Mouse (Mus musculus): ENCODE results near the gene Tceanc2.

The Tceanc2 gene

DNA sequence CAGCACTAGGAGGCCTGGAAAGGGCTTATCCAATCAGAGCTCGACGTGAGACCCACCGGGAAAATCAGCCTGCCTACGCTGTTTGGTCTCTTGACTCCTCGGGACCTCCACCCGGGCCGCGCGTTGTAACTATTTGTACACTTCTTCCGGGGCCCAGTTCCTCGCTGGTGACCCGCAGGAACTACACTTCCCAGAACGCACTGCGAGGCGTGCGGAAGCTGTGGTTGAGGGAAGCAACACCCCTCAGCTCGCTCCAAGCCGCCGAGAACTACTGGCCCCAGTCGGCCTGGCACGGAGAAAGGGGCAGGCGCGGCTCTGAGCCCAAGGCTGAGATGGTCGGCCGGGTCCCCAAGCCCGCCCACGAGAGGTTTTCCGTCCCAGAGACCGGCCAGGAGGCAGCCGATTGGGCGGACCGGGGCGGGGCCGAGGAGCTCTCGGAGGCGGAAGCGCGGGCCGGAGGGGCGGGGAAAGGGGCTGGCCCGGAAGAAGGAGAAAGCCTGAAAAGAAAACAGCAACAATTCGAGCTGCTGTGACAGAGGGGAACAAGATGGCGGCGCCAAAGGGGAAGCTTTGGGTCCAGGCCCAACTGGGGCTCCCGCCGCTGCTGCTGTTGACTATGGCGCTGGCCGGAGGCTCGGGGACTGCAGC is 610 bp downstream of the Tceanc2 start, which contains the start of gene Tmem59:
Tmem59 (plus strand) TSS at position 218 of the 648 bp plus-strand sequence.
- peak; percentile 87 for DNase-seq (ENCODE audit: low spot score)

DNA sequence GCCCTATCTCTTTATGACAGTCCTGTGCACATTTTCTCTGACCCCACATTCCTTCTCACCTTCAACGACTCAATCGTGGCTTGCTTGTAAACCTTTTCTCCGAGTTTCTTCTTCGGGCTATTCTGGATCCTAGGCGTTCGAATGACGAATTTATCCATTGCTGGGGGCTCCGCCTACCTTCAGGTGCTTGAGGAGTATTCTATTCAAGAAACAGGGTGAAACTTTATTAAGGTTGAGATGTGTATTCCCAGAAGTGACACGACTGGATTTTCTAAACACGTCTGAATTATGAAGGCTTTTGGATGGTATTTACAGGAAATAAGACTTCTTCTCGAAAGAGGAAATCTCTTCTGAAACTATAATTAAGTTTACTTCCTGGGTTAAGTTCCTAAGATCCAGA is 1.4 kb downstream of the Tceanc2 start:
- no peak for DNase-seq (ENCODE audit: low spot score)

DNA sequence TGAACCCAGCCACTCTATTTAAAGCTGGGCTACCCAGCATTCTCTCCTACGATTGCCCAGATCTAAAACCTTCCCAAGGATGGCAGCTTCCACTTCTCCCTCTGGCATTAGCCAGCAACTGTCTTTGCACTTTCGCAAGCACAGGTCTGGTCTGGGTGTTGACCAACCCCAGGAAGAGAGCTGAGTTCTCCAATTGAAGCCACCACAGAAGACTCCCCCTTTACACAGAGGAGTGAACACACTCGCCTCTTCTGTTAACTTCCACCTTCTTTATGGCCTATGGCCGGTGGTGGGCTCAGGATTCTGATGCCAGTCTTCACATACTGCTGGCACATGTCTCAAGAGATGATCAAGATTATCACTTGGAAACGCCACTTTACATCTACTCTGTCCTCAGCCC is 11.1 kb downstream of the Tceanc2 start:
- DNase-seq (ENCODE audit: low spot score), result no peak

DNA sequence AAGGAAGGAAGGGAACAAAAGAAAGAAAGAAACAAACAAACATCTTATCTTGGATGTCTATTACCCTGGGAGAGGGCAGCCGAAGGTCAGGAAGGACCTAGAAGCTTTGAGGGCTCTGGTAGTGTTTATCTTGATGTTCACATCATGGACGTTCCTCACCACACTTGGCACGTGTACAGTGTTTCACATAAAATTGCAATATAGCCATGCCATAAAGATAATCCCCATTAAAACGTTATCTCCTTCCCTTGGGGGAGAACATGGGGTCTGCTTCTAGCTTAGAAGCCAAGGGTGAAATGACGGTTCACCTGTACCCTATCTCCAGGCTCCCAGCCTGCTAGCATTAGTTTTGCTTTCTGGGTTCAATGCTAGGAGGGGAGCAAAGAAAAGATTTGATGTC is 12.2 kb downstream of the Tceanc2 start:
- DNase-seq (ENCODE audit: low spot score), result no peak

DNA sequence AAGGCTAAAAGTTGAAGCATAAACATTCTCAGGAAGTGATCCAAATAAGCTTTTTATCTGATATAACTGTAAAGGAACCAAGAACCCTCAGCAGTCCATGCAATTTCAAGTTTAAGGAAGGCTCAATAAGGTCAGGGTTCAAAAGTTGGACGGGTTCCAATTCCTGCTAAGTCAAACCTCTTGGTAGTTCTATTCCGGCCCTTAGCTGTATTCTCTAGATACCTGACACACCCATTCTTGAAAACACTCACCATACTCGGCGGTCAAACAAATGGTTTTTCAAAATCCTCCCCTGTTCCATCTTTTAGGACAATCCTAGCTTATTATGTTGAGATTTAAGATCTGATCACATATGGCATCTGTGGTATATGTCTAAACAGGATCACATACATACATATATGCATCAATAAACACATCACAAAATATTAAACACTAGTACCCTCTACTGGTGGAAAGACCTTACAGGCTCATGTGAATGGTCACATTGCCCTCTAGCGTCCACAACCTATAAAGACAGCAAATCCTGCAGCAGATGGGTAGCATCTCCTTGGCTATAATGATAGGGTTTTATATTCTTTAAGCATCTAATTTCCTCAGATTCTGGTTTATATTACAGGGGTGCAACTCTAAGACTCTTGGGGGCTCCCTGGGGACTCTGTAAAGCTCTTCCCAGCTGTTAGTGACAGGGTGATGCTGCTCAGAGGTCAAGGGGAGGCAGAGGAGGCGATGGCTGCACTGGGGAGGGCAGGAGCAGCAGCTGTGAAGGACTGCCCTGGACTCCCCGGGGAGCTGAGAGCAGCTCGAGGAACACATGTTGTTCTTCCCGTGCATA is 14.9 kb downstream of the Tceanc2 start:
- peak; percentile 93 for DNase-seq (ENCODE audit: low spot score)

DNA sequence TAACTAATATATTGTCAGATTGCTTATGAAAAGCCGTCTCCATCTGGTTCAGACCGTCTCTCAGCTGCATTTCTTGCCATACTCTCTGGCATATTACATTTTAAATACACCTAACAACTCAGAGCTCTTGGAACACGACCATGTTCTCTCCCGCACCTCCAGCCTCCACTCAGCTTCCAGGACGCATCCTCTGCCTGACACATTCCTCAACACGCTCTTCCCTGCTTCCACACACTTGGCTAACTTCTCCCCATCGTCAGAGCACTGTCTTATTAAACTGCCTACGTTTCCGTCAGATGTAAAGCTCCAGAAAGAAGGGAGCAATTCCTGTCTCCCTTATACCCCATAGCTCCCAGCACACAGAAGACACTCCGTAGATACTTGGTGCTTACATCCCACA is 15.6 kb downstream of the Tceanc2 start:
- no peak for DNase-seq (ENCODE audit: low spot score)

DNA sequence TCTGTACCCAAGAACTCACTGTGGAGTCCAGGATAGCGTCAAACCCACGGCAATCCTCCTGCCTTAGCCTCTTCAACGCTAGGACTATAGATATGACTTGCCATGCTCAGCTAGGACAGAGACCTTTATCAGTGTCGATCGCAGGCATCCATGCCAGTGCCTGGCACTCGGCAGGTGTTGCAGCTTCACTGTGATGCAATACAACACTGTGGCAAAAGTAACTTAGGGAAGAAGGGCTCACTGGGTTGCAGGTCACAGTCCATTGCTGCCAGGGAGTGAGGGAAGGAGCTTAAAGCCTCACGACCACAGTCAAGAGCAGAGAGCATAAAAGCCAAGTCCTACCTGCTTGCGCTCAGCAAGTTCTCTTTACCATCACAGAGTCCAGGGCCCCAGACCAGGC is 18.7 kb downstream of the Tceanc2 start:
- no peak for DNase-seq (ENCODE audit: low spot score)

DNA sequence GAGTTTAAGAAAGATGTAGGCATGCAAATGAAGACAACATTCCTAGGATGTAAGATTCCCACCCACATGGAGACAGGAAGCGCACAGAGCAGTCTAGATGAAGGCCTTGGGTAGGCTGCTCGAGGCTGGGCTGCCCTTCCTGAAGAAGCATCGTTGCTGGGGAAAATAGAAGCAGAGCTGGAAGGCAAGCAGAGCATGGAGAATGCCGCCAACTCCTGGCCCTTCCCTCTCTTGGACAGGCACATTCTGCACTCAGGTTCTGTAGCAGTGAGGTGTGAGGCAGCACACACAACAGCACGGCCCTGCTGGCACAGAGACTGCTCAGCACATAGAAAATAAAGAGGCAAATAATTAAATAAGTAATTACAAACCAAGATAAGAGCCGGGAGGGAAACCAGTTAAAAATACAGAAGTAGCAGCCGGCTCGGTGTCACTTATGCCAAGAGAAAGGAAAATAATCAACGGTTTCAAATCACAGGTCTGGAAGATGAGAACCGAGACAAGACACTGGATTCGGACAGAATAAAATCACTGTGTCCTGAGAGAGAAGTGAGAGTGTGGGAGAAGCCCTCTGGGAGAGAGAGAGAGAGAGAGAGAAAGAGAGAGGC is 19.6 kb downstream of the Tceanc2 start:
- DNase-seq (ENCODE audit: low spot score), result no peak

DNA sequence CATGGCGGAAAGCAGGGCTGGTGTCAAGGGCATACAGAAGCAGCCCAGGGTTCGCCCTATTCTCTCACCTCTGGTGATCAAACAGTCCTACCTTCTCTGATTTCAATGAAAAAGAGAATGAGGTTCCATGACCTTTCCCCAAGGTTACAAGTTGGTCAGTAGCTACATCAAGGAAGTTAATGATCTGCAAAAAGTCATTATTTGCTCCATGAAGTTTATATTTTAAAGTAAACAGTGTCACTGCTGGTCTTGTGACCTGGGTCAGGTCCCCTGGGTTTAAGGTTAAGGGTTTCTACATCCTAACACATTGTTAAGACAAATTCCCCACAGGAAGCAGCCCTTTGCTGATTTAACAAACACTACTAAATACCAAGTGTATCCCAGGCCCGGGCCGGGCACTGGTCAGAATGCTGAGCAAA is 21.9 kb downstream of the Tceanc2 start:
- DNase-seq (ENCODE audit: low spot score), result no peak

DNA sequence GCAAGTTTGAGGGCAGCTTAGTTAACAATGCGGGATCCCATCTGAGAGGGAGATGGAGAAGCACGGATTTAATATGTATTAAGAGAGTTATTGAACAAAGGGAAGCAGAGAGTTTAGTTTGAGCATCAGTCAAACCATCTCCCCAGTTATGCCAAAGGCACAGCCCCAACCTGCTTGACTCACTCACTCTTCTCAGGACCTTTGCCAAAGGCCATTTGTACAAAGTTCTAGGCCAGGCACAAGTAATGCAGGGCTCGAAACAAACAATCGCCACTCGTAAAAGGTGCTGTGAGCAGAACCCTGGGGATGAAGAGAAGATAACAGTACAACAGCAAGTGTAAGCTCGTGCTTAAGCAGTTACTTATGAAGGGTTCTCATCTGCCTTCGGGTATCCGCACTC is 26.3 kb downstream of the Tceanc2 start:
- no peak for DNase-seq (ENCODE audit: low spot score)

DNA sequence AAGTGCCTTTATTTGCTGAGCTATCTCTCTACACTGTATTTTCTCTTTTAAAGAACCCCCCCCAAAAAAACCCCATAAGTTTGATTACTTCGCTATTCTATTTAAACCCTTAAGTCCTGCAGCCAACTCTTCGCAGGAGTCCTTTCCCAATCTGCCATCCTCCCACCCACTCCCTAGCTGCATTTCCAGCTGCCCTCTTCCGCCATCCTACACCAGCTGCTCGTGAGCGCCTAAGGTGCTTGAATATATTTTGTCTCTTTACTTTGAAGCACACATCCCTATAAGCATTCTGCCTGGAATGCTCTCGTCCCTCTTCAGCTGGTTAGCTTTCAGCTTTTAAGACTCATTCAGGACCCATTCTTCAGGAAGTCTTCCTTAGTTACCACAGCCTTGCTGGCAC is 27.9 kb downstream of the Tceanc2 start:
- DNase-seq (ENCODE audit: low spot score), result no peak

DNA sequence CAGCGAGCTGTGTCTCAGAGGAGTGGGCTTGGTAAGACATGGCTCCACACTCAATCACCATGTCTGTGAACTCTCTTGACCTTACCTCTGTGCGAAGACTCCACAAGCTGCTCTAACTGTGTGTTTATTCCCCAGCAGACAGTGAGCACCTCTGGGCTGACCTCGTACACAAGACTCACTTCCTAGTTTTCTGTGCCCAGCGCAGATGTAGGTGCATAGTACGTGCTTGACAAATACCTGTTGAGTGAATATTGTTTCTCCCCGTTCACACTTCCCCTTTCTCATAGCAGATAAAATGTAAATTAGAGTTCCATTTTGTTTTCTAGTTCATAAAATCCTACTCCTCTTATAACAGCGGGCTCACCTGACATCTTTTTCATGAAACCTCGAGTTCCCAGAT is 35.4 kb downstream of the Tceanc2 start:
- DNase-seq (ENCODE audit: low spot score), result no peak

DNA sequence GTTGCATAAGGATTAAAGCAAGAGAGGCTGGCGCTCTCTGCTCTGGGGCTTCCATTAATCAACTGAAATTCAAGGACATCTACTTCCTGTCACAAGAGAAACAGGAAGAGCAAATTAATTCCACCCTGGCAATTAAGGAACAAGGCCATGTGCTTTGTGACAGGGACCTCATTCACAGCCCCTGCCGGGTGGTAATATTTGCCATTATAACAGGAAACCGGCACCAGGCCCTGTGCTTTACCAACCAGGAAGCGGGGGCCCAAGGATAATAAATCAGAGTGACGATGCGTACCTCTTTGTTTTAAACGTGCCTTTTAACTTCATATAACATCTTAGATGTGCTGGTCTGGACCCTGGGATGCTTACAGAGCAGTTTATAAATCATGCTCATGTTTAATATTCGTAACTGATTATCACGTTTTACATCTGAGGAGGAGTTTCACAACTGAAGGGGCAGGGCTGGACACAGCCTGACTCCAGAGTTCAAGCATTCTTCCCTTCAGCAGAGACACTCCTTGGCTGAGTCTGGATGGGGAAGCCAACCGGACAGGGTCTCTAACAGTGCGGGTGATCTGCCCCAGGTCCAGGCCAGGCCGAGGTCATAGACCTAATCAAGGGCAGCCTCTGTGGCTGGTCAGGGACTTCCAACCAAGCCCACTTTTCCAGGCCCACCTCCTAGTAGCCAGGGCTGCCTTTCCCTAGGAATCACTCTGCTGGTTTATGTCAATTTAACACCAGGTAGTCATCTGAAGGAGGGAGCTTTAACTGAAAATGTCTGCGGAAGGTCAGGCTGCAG is 38.9 kb downstream of the Tceanc2 start:
- no peak for DNase-seq (ENCODE audit: low spot score)

DNA sequence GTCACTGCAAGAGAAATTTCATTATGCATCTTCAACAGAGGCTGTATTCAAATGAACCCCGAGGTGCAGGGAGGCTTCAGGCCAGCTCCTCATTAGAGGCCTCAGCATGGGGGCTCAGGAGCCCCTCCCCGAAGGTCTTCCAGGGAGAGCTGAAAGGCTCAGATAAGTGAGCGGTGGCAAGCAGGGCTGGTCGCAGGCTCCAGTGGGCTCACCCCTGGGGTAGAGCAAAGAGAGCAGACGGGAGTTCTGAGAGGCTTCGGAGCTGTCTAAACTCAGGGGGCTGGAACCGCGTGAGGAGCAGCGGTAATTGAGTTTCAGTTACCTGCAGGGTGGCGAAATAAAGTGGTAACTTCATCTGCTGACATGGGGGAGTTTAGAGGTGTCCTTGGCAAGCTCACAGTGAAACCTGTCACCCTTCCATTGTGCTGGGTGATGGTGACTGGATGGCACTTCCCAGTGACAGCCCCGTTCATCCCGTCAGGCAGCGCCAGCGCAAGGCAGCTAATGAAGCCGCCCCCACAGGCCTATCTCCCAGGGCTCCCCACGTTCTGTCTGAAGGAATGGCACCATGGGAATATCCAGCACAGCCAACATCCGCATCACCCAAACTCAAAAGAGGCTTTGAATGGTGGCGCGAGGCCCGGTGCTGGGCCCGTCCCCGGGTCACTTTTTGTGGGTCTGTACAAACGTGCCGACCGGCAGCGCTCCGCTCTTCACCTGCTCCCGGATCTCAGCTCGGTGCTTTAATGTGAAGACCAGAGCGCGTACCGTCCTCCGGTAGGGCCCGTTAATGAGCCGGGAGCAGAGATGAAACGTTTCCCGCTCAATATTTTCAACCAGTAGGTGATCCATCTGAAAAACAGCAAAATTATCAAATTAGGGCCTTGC is 39.7 kb downstream of the Tceanc2 start:
- DNase-seq (ENCODE audit: low spot score), result no peak

DNA sequence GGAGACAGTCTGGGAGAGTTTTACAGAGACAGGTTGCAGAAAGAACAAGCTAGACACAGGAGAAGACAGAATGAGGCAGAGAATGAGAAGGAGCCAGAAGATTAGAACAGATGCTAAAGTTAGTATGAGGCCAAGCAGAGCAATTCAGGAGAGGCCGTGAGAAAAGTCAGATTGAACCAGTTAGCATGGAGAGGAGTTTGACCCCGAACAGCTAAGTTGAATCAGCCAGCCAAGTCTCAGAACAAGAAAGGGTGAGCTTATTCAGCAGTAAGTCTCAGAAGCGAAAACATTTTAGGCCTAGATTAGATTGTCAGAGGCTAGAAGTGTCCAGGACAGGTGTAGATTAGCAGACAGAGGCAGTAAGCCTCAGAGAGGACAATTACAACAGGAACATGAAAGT is 42.4 kb downstream of the Tceanc2 start:
- DNase-seq (ENCODE audit: low spot score), result no peak

DNA sequence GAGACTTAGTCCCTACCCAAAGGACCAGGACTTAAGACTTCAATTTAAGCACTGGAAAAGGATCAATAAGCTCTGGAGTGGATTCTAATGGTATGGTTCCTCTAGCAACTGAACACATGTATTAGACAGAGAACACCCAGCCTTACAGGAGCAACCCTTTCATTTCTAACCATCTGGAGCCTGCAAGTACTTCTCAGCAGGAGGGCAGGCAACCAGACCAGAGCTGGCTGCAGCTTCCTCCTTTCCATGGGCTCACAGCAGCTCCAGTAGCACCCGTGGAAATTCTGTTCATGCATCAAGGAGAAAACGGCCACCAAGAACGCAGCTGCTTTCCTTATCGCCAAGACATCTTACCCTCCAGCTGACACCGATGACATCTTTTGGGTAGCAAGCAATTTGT is 43.3 kb downstream of the Tceanc2 start:
- no peak for DNase-seq (ENCODE audit: low spot score)

DNA sequence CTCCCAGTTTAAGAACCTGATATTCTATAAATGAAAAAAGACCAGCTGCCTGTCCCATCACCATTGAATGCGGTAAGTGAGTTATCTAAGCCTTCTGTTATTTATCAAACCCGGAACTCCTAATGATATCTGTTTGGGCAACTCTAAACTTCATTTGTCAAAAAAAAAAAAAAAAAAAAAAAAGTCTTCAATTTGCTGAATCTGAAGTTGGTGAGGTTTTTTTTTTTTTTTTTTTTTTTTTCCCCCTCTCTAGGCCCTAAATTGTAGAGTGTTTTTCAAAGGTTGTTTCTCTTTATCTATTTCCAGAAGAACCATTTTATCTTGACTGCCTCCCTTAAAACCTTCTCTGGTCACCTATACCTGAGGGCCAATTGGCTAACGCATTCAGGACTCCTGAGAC is 44.0 kb downstream of the Tceanc2 start:
- DNase-seq (ENCODE audit: low spot score), result no peak

DNA sequence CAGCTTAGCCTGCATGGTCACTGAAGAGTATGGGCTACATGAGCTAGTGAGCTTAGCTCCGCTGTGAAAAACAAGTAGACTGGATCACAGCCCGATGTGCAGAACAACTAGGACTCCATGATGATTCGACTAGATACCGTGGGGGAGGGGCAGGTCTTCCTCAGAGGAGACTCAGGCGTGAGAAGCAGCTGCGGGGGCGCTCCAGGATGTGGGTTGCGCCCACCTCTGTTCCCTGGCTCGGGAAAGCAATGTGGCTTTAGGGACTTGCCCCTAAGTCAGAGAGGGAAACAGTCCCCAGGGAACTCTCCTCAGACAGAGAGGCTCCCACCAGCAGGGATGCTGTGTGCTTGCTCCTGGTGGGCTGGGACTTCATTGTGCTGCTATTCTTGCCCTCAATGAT is 48.4 kb downstream of the Tceanc2 start:
- DNase-seq (ENCODE audit: low spot score), result no peak

DNA sequence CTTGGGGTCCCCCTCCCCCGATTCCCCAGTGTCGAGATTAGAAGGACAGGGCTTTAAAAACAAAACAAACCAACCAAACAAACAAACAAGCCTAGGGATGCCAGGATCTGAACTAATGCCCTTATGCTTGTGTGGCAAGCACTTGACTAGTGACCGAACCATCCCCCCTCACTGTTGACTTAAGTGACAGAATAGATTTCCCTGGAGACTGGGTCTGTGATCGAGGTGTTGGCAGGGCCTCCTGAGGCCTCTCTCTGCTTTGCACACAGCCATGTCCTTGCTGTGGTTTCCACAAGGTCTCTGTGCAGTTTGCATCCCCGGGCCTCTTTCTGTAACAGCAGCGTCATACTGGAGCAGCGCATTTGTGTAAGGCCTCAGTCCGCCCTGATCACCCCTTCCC is 49.5 kb downstream of the Tceanc2 start:
- DNase-seq (ENCODE audit: low spot score), result no peak

DNA sequence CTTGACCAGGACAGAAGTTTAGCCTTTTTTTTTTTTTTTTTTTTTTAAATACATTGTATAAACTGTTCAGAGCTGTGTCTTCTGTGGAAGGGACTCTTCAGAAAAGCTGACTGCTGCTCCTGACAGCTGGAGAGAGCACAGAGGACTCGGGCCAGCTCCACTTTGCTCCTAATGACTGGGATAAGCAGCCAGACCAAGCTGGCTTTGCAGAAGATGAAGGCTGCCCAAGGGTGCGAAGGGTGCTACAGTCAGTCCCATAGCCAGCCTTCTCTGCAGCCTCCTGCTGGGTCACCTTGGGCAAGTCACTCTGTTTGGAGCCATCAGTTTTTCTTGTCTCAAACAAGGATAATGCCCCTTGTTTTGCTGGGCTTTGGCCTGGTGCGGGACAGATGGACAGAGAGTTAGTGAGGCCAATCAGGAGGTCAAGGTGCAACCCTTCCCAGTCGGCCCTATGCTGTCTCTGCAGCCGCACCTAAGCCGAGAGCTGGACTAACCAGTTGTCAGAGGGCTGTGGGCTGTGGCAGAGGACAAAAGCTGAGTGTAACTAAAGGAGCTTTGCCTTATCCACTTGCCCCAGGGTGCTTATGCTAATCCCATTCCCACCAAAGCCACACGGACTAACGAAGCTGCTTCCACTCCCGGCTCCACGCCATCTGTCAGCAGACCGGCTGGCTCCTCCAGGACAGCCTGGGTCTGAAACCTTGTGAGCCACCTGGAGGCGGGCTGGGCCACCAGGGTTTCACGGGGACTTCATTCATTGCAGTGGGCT is 50.8 kb downstream of the Tceanc2 start:
- no peak for DNase-seq (ENCODE audit: low spot score)
